Mouse (Mus musculus) intestine, embryonic 15.5 days (tissue): ENCODE results near the gene Nqo2. TPM values are rescaled to one million over a fixed set of nuclear protein-coding genes. Genes with fewer than 3 reads are reported as not detected.
A peak's percentile ranks its signal among the peaks of the same experiment; 100 is the strongest.
"Not testable (repeated sequence)": the region's sequence is repeated elsewhere in the genome, so short reads cannot be mapped to it uniquely, and the experiment has no call there.

Experiments
- ATAC-seq: fragments of 200-750 bp; cut with Nextera tagmentation; 2 replicates; pipeline ENCODE4 v1.8.0; 2017; ENCODE audit warnings: moderate TSS enrichment, moderate library complexity
- H3K27ac ChIP-seq: fragments of 300-500 bp; sonication (generic); 2 replicates; pipeline ENCODE4 v1.5.1; 2015; ENCODE audit warnings: mild to moderate bottlenecking, inconsistent platforms
- H3K27me3 ChIP-seq: fragments of 300-500 bp; sonication (generic); replicated peaks from 2 replicates; pipeline ENCODE4 v1.6.1; 2015; ENCODE audit warnings: inconsistent platforms
- H3K36me3 ChIP-seq: fragments of 300-500 bp; sonication (generic); 2 replicates; pipeline ENCODE4 v1.6.1; 2015; ENCODE audit warnings: inconsistent platforms
- H3K4me1 ChIP-seq: fragments of 300-500 bp; sonication (generic); replicated peaks from 2 replicates; pipeline ENCODE4 v1.6.1; 2015; ENCODE audit warnings: inconsistent platforms
- H3K4me2 ChIP-seq: fragments of 300-500 bp; sonication (generic); replicated peaks from 2 replicates; pipeline ENCODE4 v1.6.1; 2015; ENCODE audit warnings: mild to moderate bottlenecking, inconsistent platforms
- H3K4me3 ChIP-seq: fragments of 300-500 bp; sonication (generic); replicated peaks from 2 replicates; pipeline ENCODE4 v1.5.1; 2015; ENCODE audit warnings: inconsistent platforms
- H3K9ac ChIP-seq: fragments of 300-500 bp; sonication (generic); 2 replicates; pipeline ENCODE4 v1.6.1; 2015; ENCODE audit warnings: inconsistent platforms
- H3K9me3 ChIP-seq: fragments of 300-500 bp; sonication (generic); 2 replicates; pipeline ENCODE4 v1.6.1; 2016; ENCODE audit warnings: inconsistent platforms
- WGBS: fragments of 180-500 bp; shearing (Covaris S2); methylation state at CpG from one replicate; pipeline ENCODE4 v1.1.7; 2015; 5-methylcytosine and 5-hydroxymethylcytosine counted together
- polyA plus RNA-seq: library from polyadenylated mRNA; unstranded; fragments of >200 nt; fragmentation: Nextera tagmentation; extraction: Ambion mirVana; gene quantifications from 2 replicates; pipeline ENCODE4 v1.2.1, GENCODE M21; 2015

Nqo2 gene
- polyA plus RNA-seq: 40.5 and 43.3 TPM in 2 replicates

DNA sequence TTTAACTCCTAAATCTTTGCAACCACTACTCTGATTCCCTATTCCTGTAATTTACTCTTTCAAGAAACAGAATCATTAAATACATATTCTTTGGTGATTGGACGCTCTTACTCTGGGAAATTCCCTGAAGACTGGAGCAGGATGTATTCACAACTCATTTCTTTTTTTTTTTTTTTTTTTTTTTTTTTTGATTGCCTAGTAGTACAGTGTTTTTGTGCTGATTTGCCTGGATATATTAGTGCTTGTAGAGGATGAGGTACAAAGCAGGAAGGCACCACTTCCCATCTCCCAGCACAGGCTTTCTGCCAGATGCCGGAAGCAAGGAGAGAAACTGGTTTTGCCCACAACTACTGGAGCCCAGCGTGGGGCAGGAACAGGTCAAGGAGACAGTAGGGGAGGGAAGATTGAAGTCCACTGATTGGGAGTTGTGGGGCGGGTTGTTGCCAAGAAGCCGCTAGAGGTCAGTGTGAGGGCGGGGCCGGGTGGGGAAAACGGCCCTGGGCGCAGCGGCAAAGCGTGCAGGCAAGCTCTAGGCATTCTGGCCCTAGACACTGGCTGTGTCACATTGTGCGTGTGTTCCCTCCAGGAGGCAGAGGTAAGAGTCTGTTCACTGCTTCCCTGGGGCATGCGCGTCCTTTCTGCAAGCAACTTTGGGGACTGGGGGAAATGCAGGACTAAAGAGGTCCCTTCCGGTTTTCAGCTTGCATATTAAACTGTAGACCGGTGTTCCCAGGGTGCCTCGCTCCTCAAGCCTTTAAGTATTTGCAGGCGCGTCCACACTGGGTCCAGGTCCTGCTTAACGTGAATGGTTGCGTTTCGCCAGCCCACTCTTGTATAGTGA, at the start of gene Nqo2:
Nqo2 (plus strand) TSS at position 482 of the 841 bp plus-strand sequence.
- Histone ChIP-seq H3K27ac (peak within 1 kb of the TSS; percentile 98), H3K4me1 (peaks cover 10% of the 10 kb centered on the region; the same call in 1 of the 2 replicates), H3K9ac (peak within 1 kb of the TSS; percentile 62), H3K4me2 (peak within 1 kb of the TSS; percentile 69), H3K9me3 (no peaks in the 10 kb centered on the region), H3K27me3 (no peaks in the 10 kb centered on the region), H3K36me3 (no peaks in the 10 kb centered on the region), H3K4me3 (peak within 1 kb of the TSS; percentile 58)
- WGBS: 2% methylated on average over 22 of the region's 22 CpGs
- ATAC-seq: peak; percentile 93

DNA sequence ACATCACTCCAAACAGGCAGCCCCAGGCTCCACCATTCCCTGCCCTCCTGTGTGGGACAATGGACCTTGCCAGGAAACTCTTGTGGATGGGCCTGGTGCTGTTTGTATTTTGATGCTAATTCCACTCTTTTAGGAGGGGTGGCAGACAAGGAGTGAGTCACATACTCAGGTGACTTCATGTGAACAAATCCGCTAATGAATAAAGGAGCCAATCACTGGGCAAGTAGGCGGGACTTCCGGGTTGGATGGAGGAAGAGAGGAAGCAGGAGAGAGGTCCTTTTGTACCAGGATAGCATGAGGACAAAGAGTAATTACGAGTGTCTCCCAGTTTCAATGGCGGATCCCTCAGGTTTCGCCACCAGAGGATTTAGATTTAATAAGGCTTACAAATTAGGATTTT, 43.4 kb upstream of the Nqo2 start:
- Histone ChIP-seq H3K4me2 (no peak overlapping the region), H3K27ac (no peak overlapping the region), H3K36me3 (peaks cover 27% of the 10 kb centered on the region)

DNA sequence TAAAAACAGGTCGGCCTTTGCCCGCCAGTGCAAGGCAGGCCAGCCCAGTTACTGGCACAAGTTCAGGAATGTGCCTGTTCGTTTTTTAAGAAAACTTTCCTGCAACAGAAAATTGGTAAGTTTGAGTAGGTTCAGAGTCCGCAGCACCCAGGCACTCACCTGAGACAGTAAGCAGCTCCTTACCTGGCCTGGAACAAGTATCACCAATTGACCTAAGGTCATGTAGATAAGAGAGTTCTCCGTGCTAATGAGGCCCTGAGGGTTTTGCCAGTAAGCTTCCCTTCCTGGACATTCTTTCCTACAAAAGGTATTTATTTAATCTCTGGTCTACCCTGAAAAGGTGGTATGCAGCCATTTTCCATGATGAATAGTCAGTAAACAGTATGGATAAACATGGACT, 42.8 kb upstream of the Nqo2 start:
- WGBS: 70% methylated on average over 5 of the region's 5 CpGs
- Histone ChIP-seq H3K27ac (no peak overlapping the region), H3K9me3 (no peaks in the 10 kb centered on the region), H3K27me3 (no peaks in the 10 kb centered on the region), H3K36me3 (peaks cover 24% of the 10 kb centered on the region), H3K4me3 (no peak overlapping the region), H3K4me1 (no peaks in the 10 kb centered on the region), H3K4me2 (no peak overlapping the region), H3K9ac (no peak overlapping the region)
- peak; percentile 73 for ATAC-seq

More for the DNA sequence above, 43.4 kb upstream of the Nqo2 start:
- Histone ChIP-seq H3K4me3 (no peak overlapping the region), H3K9me3 (no peaks in the 10 kb centered on the region), H3K27me3 (no peaks in the 10 kb centered on the region), H3K9ac (no peak overlapping the region), H3K4me1 (no peaks in the 10 kb centered on the region)
- WGBS: 93% methylated on average over 6 of the region's 6 CpGs
- ATAC-seq: 0 out of 2 replicates have a peak, but pooled peaks have one; percentile 19

DNA sequence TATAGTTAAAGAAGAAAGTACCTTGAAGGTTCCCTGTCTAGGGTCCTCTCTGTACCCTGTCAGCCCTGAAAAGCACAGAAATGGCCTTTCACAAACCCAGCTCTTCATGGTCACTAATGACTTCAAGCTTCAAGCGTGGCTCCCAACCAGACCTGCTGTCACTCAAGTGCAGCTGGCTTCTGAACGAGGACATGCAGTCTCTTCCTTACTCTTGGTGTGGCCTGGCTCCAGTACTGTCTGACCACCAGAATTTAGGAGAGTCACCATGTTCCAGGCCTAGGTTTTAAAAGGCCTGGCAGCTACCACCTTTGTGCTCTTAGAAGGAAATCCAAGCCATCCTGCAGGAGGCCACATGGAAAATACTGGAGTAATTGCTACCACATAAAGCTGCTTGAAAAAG, 34.2 kb upstream of the Nqo2 start:
- no peak overlapping the region for H3K4me3 ChIP-seq
- H3K4me2 ChIP-seq: no peak overlapping the region
- H3K36me3 ChIP-seq: peaks cover 11% of the 10 kb centered on the region
- WGBS: 89% methylated on average over 2 of the region's 2 CpGs
- H3K4me1 ChIP-seq: peaks cover 7% of the 10 kb centered on the region
- H3K27me3 ChIP-seq: no peaks in the 10 kb centered on the region
- no peak overlapping the region for H3K9ac ChIP-seq
- ATAC-seq: no peak
- no peak overlapping the region for H3K27ac ChIP-seq
- H3K9me3 ChIP-seq: no peaks in the 10 kb centered on the region

DNA sequence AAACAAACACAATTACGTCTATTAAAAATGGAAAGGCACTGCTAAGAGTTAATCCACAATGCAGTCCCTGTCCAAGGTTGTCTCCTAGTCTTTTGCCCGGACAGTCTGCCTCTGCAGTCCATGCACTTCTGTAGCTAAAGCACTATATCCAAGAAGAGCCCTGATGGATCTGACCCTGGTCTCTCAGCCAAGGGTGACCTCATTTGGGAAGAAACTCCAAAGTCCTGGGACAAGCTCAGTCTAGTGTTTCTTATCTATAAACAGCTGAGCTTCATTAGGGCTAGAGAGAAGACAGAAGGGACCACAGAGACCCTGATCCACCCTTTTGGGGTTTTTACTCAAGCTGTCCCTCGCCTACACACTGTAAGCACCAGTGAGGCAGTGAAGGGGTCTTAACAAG, 33.6 kb upstream of the Nqo2 start:
- peaks cover 7% of the 10 kb centered on the region for H3K4me1 ChIP-seq
- ATAC-seq: no peak
- no peaks in the 10 kb centered on the region for H3K9me3 ChIP-seq
- 73% methylated on average over 3 of the region's 3 CpGs for WGBS
- H3K27ac ChIP-seq: no peak overlapping the region
- H3K4me2 ChIP-seq: no peak overlapping the region
- no peak overlapping the region for H3K4me3 ChIP-seq
- no peak overlapping the region for H3K9ac ChIP-seq
- no peaks in the 10 kb centered on the region for H3K27me3 ChIP-seq
- peaks cover 11% of the 10 kb centered on the region for H3K36me3 ChIP-seq

DNA sequence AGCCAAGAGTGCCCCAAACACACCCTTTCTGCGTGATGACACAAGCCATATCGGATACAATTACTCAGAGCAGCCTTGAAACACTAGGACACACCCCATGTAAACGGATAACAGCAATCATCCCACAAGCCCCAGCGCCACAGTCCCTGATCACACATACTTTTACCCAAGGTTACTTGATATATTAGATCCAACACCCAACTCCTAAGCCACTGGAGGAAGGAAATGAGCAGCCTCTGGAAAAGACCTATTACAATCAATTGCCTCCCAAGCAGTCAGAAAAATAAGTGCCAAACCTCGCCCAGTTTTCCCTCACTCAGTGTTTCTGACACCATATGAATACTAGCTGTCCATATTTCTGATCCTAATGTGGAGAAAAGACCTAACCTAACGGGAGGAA, 29.7 kb upstream of the Nqo2 start:
- H3K27me3 ChIP-seq: no peaks in the 10 kb centered on the region
- H3K27ac ChIP-seq: peak overlapping the region; percentile 85
- peak overlapping the region; percentile 68 for H3K4me3 ChIP-seq
- H3K4me1 ChIP-seq: peaks cover 7% of the 10 kb centered on the region
- WGBS: 47% methylated on average over 6 of the region's 6 CpGs
- peak; percentile 69 for ATAC-seq
- H3K9me3 ChIP-seq: no peaks in the 10 kb centered on the region
- peak overlapping the region; percentile 79 for H3K4me2 ChIP-seq
- 0 out of 2 replicates have a peak overlapping the region, but pooled peaks have one; percentile 80 for H3K9ac ChIP-seq
- peaks cover 7% of the 10 kb centered on the region for H3K36me3 ChIP-seq

DNA sequence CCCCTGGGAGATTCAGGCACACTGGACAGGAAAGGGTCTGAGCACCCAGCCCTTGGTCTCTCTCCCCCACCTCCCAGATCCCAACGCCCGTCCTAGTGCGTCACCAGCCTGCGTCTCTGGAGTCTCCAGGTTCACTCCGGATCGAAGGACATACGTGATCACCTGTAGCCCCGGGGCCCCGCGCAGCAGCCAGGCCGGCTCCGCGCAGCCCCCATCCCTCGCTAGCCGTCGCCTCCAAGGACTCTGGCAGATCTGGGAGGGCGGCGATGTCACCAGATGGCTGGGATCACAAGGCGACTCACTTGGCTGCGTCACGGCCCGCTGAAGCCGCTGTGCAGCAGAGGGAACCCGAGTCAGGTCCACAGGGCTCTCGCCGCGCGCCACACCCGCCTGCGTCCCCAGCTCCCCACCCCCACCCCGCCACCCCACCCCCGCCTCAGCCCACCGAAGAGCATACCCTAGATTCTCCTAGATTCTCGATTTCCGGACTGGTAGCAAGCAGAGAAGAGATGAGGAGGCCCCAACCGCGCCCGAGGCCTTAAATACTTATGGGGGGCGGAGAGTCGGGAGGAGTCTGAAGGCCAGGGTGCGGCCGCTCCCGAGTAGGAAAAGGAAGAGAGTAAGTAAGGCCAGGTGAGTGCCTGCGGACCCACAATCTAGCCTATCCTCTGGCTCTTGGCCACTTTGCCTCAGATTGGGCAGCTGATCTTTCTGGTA, 28.9 kb upstream of the Nqo2 start:
- Histone ChIP-seq H3K9ac (peak overlapping the region; percentile 80), H3K27me3 (no peaks in the 10 kb centered on the region), H3K4me1 (peaks cover 7% of the 10 kb centered on the region), H3K4me2 (peak overlapping the region; percentile 79), H3K4me3 (peak overlapping the region; percentile 68), H3K9me3 (no peaks in the 10 kb centered on the region), H3K27ac (peak overlapping the region; percentile 85), H3K36me3 (no peaks in the 10 kb centered on the region)
- 1% methylated on average over 44 of the region's 44 CpGs for WGBS
- peak; percentile 93 for ATAC-seq

DNA sequence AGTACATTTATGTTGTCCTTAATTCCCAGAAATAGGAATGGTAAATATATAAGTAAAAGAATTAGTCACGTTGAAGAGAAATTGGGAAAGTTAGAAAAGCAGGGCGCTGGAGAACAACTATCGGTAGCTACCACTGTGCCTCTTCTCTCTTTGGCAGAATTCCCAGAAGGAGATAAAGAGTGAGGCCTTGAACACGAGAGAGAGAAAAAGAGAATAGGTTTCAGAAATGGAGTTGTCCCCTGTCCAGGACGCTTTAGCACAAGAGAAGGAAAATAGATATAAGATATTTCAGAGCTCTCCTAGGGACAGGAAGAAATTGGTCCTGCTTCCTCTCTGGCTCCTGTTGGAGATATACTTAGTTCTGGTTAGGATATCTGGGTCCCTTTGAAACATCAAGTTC, 27.3 kb upstream of the Nqo2 start:
- Histone ChIP-seq H3K4me3 (no peak overlapping the region), H3K4me1 (peaks cover 7% of the 10 kb centered on the region), H3K27ac (no peak overlapping the region), H3K9me3 (no peaks in the 10 kb centered on the region), H3K4me2 (no peak overlapping the region), H3K36me3 (no peaks in the 10 kb centered on the region), H3K27me3 (no peaks in the 10 kb centered on the region), H3K9ac (no peak overlapping the region)
- ATAC-seq: no peak
- 68% methylated on average over 5 of the region's 5 CpGs for WGBS

DNA sequence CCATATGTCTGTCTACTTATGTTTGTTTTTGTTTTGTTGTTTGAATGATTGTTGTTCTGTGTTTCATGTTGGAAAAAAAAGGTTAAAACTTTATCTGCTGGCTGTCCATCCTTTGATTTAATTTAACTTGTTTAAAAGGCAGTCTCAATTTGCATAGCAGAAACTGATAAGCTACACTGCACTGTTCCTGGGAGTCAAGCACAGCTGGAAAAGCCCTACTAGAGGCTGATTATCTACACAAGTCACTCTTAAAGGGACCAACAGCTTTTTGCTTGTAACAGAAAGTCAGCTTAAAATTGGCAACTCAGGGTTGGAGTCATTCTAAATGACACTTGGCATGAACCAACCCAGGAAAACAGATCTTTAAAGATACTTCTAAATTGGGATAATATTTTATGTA, 26.9 kb upstream of the Nqo2 start:
- not testable (repeated sequence) for H3K4me1 ChIP-seq, ATAC-seq, H3K9ac ChIP-seq, H3K27ac ChIP-seq, H3K4me2 ChIP-seq, H3K4me3 ChIP-seq, H3K27me3 ChIP-seq, H3K36me3 ChIP-seq, H3K9me3 ChIP-seq

DNA sequence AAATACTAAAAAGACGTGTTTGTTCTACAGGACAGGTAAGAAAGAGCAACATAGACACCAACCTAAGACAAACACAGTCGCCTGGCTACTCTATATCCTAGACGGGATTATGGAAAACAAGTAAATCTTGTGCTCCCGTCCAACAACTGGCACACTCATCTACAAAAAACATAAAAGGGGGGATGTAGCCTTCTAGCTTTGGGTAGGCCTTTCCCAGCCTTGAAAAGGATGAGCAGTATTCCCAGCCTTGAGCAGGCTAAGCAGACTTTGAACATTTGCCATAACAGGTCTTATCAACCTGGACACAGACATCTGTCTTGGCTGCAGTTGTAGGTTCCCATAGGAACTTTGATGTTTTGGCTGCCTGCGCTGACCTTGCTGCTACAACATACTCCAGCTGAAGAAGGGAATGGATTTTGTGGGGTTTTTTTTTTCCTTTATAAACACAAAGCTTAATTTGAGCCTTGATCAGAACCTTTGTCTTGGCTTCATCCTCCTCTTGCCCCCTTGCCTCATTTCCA, 23.1 kb upstream of the Nqo2 start:
- 85% methylated on average over 5 of the region's 5 CpGs for WGBS

DNA sequence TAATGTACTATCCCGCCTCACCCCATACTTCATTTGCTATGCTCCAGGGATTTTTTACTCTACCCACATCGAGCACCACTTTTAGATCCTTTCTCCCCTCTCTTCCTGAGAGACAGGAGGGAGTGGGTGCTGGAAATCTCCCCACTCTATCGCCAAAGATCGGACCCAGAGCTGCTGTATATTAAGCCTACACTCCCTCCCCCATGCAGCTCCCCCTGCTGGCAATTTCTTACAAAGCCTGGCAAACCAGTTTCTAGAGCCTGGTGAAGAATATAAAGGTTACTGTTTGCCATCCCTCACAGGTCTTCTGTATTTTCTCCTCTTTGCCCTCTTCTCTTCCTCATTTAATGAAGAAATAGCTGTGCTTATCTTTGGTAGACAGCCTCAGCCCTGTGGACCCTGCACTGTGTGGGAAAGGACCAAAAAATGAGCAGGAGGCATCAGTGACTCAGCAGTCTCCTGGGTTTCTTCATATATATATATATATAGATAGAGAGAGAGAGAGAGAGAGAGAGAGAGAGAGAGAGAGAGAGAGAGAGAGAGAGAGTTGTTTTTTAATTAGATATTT, 22.2 kb upstream of the Nqo2 start:
- Histone ChIP-seq H3K4me3 (no peak overlapping the region), H3K27ac (no peak overlapping the region), H3K36me3 (no peaks in the 10 kb centered on the region), H3K9ac (no peak overlapping the region), H3K4me1 (no peaks in the 10 kb centered on the region), H3K27me3 (no peaks in the 10 kb centered on the region), H3K9me3 (no peaks in the 10 kb centered on the region), H3K4me2 (no peak overlapping the region)
- 47% methylated on average over 4 of the region's 4 CpGs for WGBS
- 0 out of 2 replicates have a peak, but pooled peaks have one; percentile 39 for ATAC-seq

More for the DNA sequence above, 23.1 kb upstream of the Nqo2 start:
- Histone ChIP-seq H3K4me3 (no peak overlapping the region), H3K9me3 (no peaks in the 10 kb centered on the region), H3K27ac (no peak overlapping the region), H3K4me2 (no peak overlapping the region), H3K36me3 (no peaks in the 10 kb centered on the region), H3K27me3 (no peaks in the 10 kb centered on the region), H3K4me1 (no peaks in the 10 kb centered on the region), H3K9ac (no peak overlapping the region)
- ATAC-seq: no peak
